Mouse (Mus musculus): Measurements from ENCODE around the gene Plxnb1. TPM values are rescaled to one million over a fixed set of nuclear protein-coding genes. Genes with fewer than 3 reads are reported as not detected.
A peak's percentile ranks its signal among the peaks of the same experiment; 100 is the strongest.
"Not testable (repeated sequence)": the region's sequence is repeated elsewhere in the genome, so short reads cannot be mapped to it uniquely, and the experiment has no call there.

The Plxnb1 gene
- total RNA-seq, 1 experiment from 2014 or later, result 0.14 TPM

DNA sequence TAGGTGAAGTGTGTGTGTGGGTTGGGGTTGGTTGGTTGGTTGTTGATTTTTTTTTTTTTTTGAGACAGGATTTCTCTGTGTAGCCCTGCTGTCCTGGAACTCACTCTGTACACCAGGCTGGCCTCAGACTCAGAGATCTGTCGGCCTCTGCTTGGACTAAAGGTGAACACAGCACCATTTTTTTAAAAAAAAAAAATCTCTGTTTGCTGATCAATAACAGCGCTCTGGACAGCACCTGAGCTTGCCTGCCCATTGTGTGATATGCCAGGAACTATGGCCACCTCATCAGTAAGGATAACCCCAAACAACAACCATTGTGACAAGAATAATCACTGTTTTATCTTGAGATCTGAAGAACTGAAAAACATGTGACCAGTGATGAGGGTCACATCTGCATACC, 29.9 kb downstream of the Plxnb1 start:
- ATAC-seq (replicated peaks; ENCODE audit: low read depth, poor library complexity, severe bottlenecking), result no peak

DNA sequence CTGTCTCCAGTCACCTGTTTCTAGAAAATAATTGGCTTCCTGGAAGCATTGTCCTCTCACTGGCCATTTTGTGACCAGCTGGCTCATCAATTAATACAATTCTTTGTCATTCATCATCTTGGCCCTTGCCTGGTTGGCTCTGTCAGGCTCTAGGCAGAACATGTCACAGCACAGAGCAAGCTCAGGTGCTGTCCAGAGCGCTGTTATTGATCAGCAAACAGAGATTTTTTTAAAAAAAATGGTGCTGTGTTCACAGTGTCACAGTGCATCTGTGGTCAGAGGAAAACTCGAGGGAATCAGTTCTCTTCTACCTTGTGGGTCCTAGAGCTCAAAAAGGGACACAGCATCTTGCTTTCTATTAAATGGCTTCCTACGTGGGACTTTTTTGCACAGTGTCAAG, 30.3 kb downstream of the Plxnb1 start:
- ATAC-seq (replicated peaks; ENCODE audit: low read depth, poor library complexity, severe bottlenecking), result no peak

DNA sequence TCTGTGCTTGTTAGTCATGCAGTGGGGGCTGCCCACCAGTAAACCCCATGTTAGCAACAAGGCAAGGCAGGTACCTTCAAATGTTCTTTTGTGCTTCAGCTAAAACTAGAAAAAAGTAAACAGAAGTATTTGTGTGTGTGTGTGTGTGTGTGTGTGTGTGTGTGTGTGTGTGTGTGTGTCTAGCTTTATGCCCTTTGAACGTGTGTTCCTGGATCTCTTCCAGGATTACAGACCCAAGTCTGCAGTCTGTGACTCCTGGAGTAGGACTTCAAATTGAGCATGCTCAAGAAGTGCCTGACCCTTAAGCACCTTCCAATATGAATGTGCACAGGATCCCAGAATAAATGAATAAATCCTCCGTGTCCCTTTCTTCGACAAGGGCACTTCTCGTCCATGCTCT, 31.9 kb downstream of the Plxnb1 start:
- no peak for ATAC-seq (replicated peaks; ENCODE audit: low read depth, poor library complexity, severe bottlenecking)

DNA sequence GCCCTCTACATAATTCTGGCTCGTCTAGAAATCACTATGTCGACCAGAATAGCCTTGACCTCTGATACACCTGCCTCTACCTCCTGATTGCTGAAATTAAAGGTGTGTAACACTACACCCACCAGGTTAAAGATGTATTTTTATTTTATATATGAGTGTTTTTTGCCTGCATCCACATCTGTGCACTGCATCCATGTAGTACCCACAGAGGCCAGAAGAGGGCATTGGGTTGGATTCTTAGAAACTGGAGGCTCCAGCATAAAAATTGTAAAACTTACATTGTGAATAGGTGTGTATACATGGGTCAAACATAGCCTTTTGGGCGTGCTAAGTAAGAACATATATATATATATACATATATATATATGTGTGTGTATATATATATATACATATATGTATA, 33.0 kb downstream of the Plxnb1 start:
- ATAC-seq (replicated peaks; ENCODE audit: low read depth, poor library complexity, severe bottlenecking), result peak; percentile 45

DNA sequence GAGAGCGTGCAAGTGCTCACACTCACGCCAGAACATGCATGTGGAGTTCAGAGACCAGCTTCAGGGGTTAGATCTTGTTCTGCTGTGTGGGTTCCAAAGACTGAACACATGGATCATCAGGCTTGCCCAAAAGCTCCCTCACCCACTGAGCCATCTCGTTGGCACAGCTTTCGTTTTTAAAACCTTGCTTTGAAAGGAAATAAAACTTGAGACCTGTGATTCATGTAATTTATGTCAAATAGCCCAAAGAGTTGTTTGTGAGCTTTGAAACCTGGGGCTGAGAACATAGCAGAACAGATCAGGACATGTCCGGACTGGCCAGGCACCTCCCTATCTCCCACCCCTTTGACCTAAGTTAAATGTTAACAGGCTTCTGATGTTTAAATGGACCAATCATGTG, 34.9 kb downstream of the Plxnb1 start:
- ATAC-seq (replicated peaks; ENCODE audit: low read depth, poor library complexity, severe bottlenecking), result no peak

DNA sequence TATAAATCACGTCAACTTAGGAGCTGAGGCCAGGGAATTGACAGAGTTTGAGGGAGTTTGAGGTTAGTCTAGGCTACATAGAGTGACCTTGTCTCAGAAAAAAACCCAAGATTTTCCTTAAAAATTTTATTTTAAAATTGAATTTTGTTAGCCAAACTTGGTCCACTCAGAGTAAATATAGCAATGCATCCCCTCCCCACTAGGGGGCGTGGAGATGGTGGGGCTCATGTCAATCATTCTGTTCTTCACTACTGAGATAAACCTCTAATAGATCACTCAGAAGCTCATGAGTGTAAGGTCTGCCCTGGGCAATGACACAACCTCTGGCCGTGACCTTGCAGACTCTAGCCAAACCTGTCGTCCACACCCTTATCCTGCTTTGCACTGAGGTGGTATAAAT, 45.2 kb downstream of the Plxnb1 start:
- ATAC-seq (replicated peaks; ENCODE audit: low read depth, poor library complexity, severe bottlenecking), result not testable (repeated sequence)

DNA sequence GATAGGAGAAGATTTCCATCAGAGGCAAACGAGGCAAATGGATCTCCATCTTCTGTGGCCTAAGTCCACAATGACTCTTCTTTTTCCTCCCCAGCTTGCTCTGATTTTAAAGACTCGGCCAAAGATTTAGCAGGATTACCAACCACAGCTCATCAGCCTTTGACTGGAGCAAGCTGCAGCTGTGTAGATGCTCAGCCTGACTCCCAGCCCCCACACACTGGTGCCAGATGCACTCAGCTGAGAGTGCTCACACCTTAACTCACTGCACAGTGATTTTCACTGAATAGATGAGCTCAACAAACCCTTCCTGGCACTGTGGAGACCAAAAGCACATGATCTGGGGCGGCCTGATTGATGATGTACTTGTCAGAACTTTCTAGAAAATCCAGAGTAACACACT, 66.8 kb downstream of the Plxnb1 start, which contains the start of gene Fbxw21:
TSS of gene Fbxw21 (minus strand) at position 101 of the 400 bp plus-strand sequence.
- no peak for ATAC-seq (replicated peaks; ENCODE audit: low read depth, poor library complexity, severe bottlenecking)

DNA sequence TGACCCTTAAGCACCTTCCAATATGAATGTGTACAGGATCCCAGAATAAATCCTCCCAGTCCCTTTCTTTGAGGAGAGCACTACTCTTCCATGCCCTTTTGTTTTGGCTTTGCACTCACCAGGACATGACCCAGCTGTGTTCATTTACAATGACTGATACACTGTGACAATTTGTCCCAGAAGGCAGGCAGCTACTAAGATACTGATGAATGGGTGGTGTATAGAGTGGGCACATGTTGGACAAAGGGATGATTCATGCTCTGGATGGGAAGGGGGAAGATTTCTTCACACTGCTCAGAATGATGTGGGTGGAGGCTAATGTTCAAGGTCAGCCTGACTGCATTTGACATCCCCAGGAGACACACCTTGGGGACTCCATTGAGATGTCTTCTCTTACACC, 72.1 kb downstream of the Plxnb1 start:
- ATAC-seq (replicated peaks; ENCODE audit: low read depth, poor library complexity, severe bottlenecking), result no peak

Other genes starting within 250 kb of the Plxnb1 start
- 1.3 and 1.8 TPM in 2 replicates for gene Slc26a6, start 242.1 kb upstream of the Plxnb1 start, total RNA-seq (2017)
- gene Tmem89, start 180.8 kb upstream of the Plxnb1 start, total RNA-seq (2017), result not detected in 2 replicates
- 173 and 182 TPM in 2 replicates for gene Uqcrc1, start 158.8 kb upstream of the Plxnb1 start, total RNA-seq (2017)
- gene Col7a1, start 141.8 kb upstream of the Plxnb1 start, total RNA-seq (2017), result 0.05 TPM in 1 of 2 replicates, not detected in the other
- not detected in 2 replicates for gene Ucn2, start 109.4 kb upstream of the Plxnb1 start, total RNA-seq (2017)
- gene Pfkfb4, start 103.6 kb upstream of the Plxnb1 start, total RNA-seq (2017), result 6.7 and 6.8 TPM in 2 replicates
- gene Shisa5, start 56.8 kb upstream of the Plxnb1 start, total RNA-seq (2017), result 49.7 and 54.1 TPM in 2 replicates
- 13.3 and 16.1 TPM in 2 replicates for gene Trex1, start 35.7 kb upstream of the Plxnb1 start, total RNA-seq (2017)
- gene Atrip, start 21.3 kb upstream of the Plxnb1 start, total RNA-seq (2017), result 20.6 and 22.5 TPM in 2 replicates
- 14.9 and 19.0 TPM in 2 replicates for gene Ccdc51, start 12.9 kb upstream of the Plxnb1 start, total RNA-seq (2017)
- gene Tma7, start 12.8 kb upstream of the Plxnb1 start, total RNA-seq (2017), result 126 and 146 TPM in 2 replicates
- gene Fbxw21, start 66.7 kb downstream of the Plxnb1 start, total RNA-seq (2017), result not detected in 2 replicates
- gene Fbxw13, start 100.6 kb downstream of the Plxnb1 start, total RNA-seq (2017), result not detected in 2 replicates
- not detected in 2 replicates for gene Fbxw20, start 139.4 kb downstream of the Plxnb1 start, total RNA-seq (2017)
- gene Fbxw14, start 192.3 kb downstream of the Plxnb1 start, total RNA-seq (2017), result not detected in 2 replicates
- not detected in 2 replicates for gene Fbxw28, start 244.3 kb downstream of the Plxnb1 start, total RNA-seq (2017)